Mouse (Mus musculus) brain, embryonic 14.5 days (tissue): ENCODE data around the gene 4930522H14Rik.

Experiments
- CTCF ChIP-seq: fragments of 200-500 bp; IDR thresholded peaks from 2 replicates; pipeline ENCODE4 v1.5.1; 2012; ENCODE audit warnings: inconsistent platforms, mild to moderate bottlenecking, moderate library complexity, borderline replicate concordance; ENCODE audit not compliant: insufficient read depth, insufficient read length; ENCODE audit errors: extremely low read depth
- POLR2A ChIP-seq: fragments of 200-500 bp; IDR thresholded peaks from 2 replicates; pipeline ENCODE4 v1.6.1; 2012; ENCODE audit warnings: mild to moderate bottlenecking, inconsistent platforms, borderline replicate concordance; ENCODE audit not compliant: poor library complexity, insufficient read depth, insufficient read length, severe bottlenecking; ENCODE audit errors: extremely low read depth

GRCm38 (mm10) chr4:109460421-109461179, 70.5 kb downstream of the 4930522H14Rik start:
- TF ChIP-seq POLR2A (no peak), CTCF (no peak)
